Mouse (Mus musculus) testis, adult 2 months (tissue): ENCODE data around the gene Grm3. TPM values are rescaled to one million over a fixed set of nuclear protein-coding genes. Genes with fewer than 3 reads are reported as not detected.

Source experiments
- H3K27ac ChIP-seq: fragments of 200-500 bp; 2 replicates; pipeline ENCODE4 v1.5.1; 2012; ENCODE audit warnings: low read depth, low read length; ENCODE audit not compliant: control insufficient read depth, insufficient read depth
- H3K27me3 ChIP-seq: fragments of 200-500 bp; 2 replicates; pipeline ENCODE4 v1.6.1; 2012; ENCODE audit warnings: mild to moderate bottlenecking, low read length, moderate library complexity; ENCODE audit not compliant: control insufficient read depth, insufficient read depth
- H3K36me3 ChIP-seq: fragments of 200-500 bp; 2 replicates; pipeline ENCODE4 v1.6.1; 2012; ENCODE audit warnings: mild to moderate bottlenecking, low read length; ENCODE audit not compliant: control insufficient read depth, insufficient read depth
- H3K4me1 ChIP-seq: fragments of 200-500 bp; 2 replicates; pipeline ENCODE4 v1.6.1; 2012; ENCODE audit warnings: low read length; ENCODE audit not compliant: control insufficient read depth, insufficient read depth
- H3K4me3 ChIP-seq: fragments of 200-500 bp; 2 replicates; pipeline ENCODE4 v1.5.1; 2012; ENCODE audit warnings: low read depth, mild to moderate bottlenecking, low read length, moderate library complexity, mixed read lengths; ENCODE audit not compliant: control insufficient read depth
- CTCF ChIP-seq: fragments of 200-500 bp; IDR thresholded peaks from 2 replicates; pipeline ENCODE4 v1.5.1; 2012; ENCODE audit warnings: low read depth, mild to moderate bottlenecking, inconsistent platforms, low read length, moderate library complexity; ENCODE audit not compliant: control insufficient read depth, insufficient read depth, insufficient replicate concordance
- POLR2A ChIP-seq: fragments of 200-500 bp; IDR thresholded peaks from 2 replicates; pipeline ENCODE4 v1.6.1; 2012; ENCODE audit warnings: low read depth, mild to moderate bottlenecking, inconsistent platforms, low read length, moderate library complexity; ENCODE audit not compliant: control insufficient read depth
- polyA plus RNA-seq: library from polyadenylated mRNA; depleted of rRNA; stranded (reverse); fragments of >200 nt; gene quantifications from 2 replicates; pipeline ENCODE4 v1.2.3, GENCODE M21; 2012

Grm3 gene
- polyA plus RNA-seq, 1 experiment = 0.28 TPM

GRCm38 (mm10) chr5:9622264-9623094 lies 102.5 kb downstream of the Grm3 start:
- no peak overlapping the region for H3K27ac ChIP-seq
- no peak overlapping the region for H3K4me3 ChIP-seq
- H3K4me1 ChIP-seq = no peaks in the 10 kb centered on the region
- TF ChIP-seq CTCF = no peak
- no peak for TF ChIP-seq POLR2A
- no peaks in the 10 kb centered on the region for H3K36me3 ChIP-seq
- H3K27me3 ChIP-seq = no peaks in the 10 kb centered on the region

DNA sequence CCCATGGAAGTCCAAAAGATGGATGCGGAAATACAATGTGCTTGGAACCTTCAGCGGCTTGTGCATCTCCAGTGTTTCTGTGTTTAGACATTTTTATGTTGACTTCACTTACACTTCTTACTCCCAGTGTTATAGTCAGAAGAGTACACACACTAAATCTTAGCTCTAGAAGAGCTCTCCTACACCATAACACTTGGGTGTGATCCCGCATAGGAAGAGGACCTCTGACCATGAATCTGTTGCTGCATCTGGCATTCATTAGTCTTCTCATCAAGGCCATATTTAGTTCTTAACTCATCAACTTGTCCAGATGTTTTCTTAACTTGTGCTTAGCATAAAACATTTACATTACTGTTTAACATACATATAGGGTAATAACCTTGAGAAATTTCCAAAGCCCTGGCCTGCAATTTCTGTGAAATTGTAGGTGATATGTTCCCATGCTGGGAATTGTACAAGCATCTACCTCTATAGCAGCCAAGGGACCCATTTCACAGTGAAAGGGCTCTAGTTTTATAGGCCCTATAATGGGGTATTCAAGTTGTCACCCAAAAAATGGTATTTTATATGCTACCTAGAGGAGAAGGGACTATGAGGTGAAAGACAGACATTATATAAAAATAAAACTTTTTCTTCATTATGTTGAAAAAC lies 103.4 kb downstream of the Grm3 start:
- no peaks in the 10 kb centered on the region for H3K27me3 ChIP-seq
- no peaks in the 10 kb centered on the region for H3K4me1 ChIP-seq
- no peaks in the 10 kb centered on the region for H3K36me3 ChIP-seq
- H3K4me3 ChIP-seq = no peak overlapping the region
- H3K27ac ChIP-seq = no peak overlapping the region
- TF ChIP-seq POLR2A (no peak), CTCF (no peak)

DNA sequence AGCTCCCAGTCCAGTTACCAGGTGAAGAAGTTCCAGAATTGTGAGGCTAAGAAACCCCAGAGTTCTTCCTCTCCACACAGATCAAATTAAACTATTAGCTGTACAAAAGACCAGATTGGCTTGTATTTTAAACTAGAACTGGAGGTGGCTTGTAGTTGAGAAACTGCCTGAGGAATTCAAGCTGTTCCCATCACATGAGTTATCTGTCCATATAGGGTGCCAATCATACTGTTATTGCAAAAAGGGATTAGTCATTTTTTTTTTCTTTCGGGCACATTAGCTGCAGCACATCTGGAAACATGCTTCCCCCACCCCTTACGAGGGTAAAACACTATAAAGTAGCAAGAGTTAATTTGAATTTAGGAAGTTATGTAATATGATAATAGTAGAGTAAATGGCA lies 145.9 kb downstream of the Grm3 start:
- no peak for TF ChIP-seq POLR2A
- no peak for TF ChIP-seq CTCF
- Histone ChIP-seq H3K4me1 (no peaks in the 10 kb centered on the region), H3K36me3 (no peaks in the 10 kb centered on the region), H3K27ac (no peak overlapping the region), H3K4me3 (no peak overlapping the region), H3K27me3 (no peaks in the 10 kb centered on the region)

DNA sequence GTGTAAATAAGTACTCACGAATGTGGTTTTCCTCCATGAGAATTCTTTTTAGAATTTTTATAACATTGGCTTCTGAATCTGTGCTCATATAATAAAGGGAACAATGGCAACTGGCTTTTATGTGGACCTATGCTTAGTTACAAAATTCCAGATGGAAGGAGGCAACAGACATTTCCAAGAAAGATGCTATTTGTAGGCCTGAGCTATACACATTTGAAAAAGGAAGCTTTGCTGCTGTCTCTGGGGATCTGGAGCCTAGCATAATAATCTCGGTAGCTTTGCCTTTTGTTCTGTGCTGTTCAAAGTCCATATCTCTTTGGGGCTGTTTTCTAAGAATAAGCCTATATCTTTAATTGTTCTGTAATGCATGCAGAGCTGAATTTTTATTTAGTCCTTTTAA lies 146.4 kb downstream of the Grm3 start:
- Histone ChIP-seq H3K36me3 (no peaks in the 10 kb centered on the region), H3K27me3 (no peaks in the 10 kb centered on the region)

GRCm38 (mm10) chr5:9570946-9571345 lies 154.0 kb downstream of the Grm3 start:
- no peaks in the 10 kb centered on the region for H3K27me3 ChIP-seq
- H3K4me1 ChIP-seq = peaks cover 4% of the 10 kb centered on the region
- no peak for TF ChIP-seq POLR2A
- no peak overlapping the region for H3K4me3 ChIP-seq
- H3K36me3 ChIP-seq = no peaks in the 10 kb centered on the region
- no peak overlapping the region for H3K27ac ChIP-seq

More for the DNA sequence above, 146.4 kb downstream of the Grm3 start:
- TF ChIP-seq CTCF = no peak
- no peak for TF ChIP-seq POLR2A
- Histone ChIP-seq H3K4me3 (no peak overlapping the region), H3K27ac (no peak overlapping the region), H3K4me1 (no peaks in the 10 kb centered on the region)

- TF ChIP-seq CTCF = no peak
- TF ChIP-seq POLR2A = no peak
- Histone ChIP-seq H3K36me3 (no peaks in the 10 kb centered on the region), H3K27me3 (no peaks in the 10 kb centered on the region)
Measured at GRCm38 (mm10) chr5:9557706-9558105, 167.3 kb downstream of the Grm3 start.

GRCm38 (mm10) chr5:9540822-9541557 lies 184.0 kb downstream of the Grm3 start:
- H3K4me3 ChIP-seq = no peak overlapping the region
- no peak overlapping the region for H3K27ac ChIP-seq
- no peaks in the 10 kb centered on the region for H3K36me3 ChIP-seq
- H3K27me3 ChIP-seq = no peaks in the 10 kb centered on the region
- no peak for TF ChIP-seq CTCF
- TF ChIP-seq POLR2A = no peak
- no peaks in the 10 kb centered on the region for H3K4me1 ChIP-seq

More at GRCm38 (mm10) chr5:9557706-9558105, 167.3 kb downstream of the Grm3 start:
- Histone ChIP-seq H3K4me3 (no peak overlapping the region), H3K4me1 (no peaks in the 10 kb centered on the region), H3K27ac (no peak overlapping the region)
